Mouse (Mus musculus): Measurements from ENCODE around the gene Dchs1.

The Dchs1 gene

GRCm38 (mm10) chr7:105703184-105703583, 84.3 kb downstream of the Dchs1 start:
- peak; percentile 8 for DNase-seq (ENCODE audit: inconsistent ontology term)

All from Muller cell, postnatal 12 days (primary cell).